Mouse (Mus musculus): ENCODE measurements at regions not wholly inside any gene's neighbourhood (a gene's known extent, or its start where the extent isn't known, plus 50 kb on each side); places are given as distances from the start of the nearest gene placed in this dataset.

GRCm38 (mm10) chr7:51434865-51435264, 76.0 kb upstream of the Ano5 start:
- H3K27ac ChIP-seq: no peak overlapping the region
- no peaks in the 10 kb centered on the region for H3K27me3 ChIP-seq
- no peaks in the 10 kb centered on the region for H3K9me3 ChIP-seq (replicated peaks)
- no peak overlapping the region for H3K4me3 ChIP-seq
- H3K4me2 ChIP-seq: no peak overlapping the region
- ATAC-seq: peak; percentile 80
- H3K4me1 ChIP-seq: no peaks in the 10 kb centered on the region
- H3K9ac ChIP-seq: no peak overlapping the region
- no peaks in the 10 kb centered on the region for H3K36me3 ChIP-seq (ENCODE audit: poor library complexity, severe bottlenecking)

GRCm38 (mm10) chr7:51454989-51455692, 55.7 kb upstream of the Ano5 start:
- Histone ChIP-seq H3K4me2 (no peak overlapping the region), H3K27me3 (no peaks in the 10 kb centered on the region), H3K36me3 (ENCODE audit: poor library complexity, severe bottlenecking) (no peaks in the 10 kb centered on the region), H3K9me3 (replicated peaks) (no peaks in the 10 kb centered on the region), H3K4me1 (no peaks in the 10 kb centered on the region), H3K4me3 (no peak overlapping the region), H3K9ac (no peak overlapping the region), H3K27ac (no peak overlapping the region)
- WGBS: 90% methylated on average over 2 of the region's 2 CpGs
- no peak for ATAC-seq

GRCm38 (mm10) chr7:51458757-51459156, 52.1 kb upstream of the Ano5 start:
- 89% methylated on average over 1 of the region's 1 CpGs for WGBS
- ATAC-seq: no peak

More at GRCm38 (mm10) chr7:51458757-51459156, 52.1 kb upstream of the Ano5 start:
- Histone ChIP-seq H3K27ac (no peak overlapping the region), H3K27me3 (no peaks in the 10 kb centered on the region), H3K4me1 (no peaks in the 10 kb centered on the region), H3K9ac (no peak overlapping the region), H3K9me3 (replicated peaks) (no peaks in the 10 kb centered on the region), H3K36me3 (ENCODE audit: poor library complexity, severe bottlenecking) (no peaks in the 10 kb centered on the region), H3K4me3 (no peak overlapping the region), H3K4me2 (no peak overlapping the region)
